Mouse (Mus musculus) heart, postnatal 4 days (tissue): ENCODE results near the gene Tut4. TPM values are rescaled to one million over a fixed set of nuclear protein-coding genes. Genes with fewer than 3 reads are reported as not detected.

ENCODE experiments used
- DNase-seq: peaks from one replicate; pipeline ENCODE4 v3.0.0; 2021
- total RNA-seq, 2 experiments: library from RNA; stranded (reverse); gene quantifications; 2 replicates each; pipeline ENCODE4 v1.2.3; 2021

Tut4 gene
- total RNA-seq, 2 experiments from 2014 or later = 47.7 to 49.3 TPM

DNA sequence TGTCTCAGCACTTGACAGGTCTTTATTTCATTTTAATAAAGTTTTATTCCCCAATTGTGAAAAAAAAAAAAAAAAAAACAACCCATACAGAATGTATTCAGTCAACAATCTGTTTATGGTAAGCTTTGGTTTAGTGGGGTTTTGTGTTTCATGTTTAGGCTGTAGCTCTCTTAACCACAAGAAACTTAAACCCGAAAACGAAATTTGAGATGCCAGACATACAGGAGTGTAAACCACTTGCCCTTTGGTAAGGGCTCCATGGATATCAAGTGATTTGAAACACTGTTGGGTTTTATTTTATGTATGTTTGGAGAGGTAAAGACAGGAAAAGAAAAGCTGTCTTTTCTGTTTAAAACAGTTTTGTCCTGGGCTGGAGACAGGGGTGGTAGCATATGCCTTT is 80.5 kb downstream of the Tut4 start:
- DNase-seq = no peak

DNA sequence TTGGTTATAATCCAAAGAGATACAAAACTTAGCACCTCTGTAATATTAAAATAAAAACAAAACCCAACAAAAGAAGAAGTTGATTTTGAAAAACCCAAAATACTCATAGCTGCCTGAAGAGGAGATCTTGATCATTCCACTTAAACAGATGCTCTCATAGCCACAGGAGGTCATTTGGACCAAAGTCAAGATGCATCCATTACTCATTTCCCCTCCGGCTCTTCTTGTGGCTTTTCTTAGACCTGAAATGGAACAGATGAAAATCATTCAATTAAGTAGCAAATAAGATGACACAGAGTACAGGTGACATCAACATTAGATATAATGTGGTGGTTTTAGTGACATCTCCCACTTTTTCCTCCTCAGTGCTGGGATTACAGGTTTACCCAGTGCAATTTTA is 105.8 kb downstream of the Tut4 start:
- no peak for DNase-seq

DNA sequence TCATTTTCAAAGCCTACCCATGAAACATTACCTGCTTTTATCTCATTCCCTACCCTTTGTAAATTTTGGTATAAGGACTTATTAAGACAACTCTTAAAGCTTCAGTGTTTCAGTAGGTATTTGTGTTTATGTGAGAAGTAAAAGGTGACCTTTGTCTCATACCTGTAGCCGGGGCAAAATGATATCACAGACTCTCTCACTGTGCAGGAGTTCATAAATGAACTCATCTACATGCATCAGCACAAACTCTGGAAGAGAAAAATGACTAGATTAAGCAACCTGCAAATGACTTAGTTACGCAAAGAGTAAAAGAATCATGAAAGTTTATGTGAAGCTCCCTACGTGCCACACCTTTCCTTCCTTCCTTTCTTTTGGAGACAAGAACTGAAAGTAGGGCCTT is 113.4 kb downstream of the Tut4 start:
- DNase-seq = no peak

DNA sequence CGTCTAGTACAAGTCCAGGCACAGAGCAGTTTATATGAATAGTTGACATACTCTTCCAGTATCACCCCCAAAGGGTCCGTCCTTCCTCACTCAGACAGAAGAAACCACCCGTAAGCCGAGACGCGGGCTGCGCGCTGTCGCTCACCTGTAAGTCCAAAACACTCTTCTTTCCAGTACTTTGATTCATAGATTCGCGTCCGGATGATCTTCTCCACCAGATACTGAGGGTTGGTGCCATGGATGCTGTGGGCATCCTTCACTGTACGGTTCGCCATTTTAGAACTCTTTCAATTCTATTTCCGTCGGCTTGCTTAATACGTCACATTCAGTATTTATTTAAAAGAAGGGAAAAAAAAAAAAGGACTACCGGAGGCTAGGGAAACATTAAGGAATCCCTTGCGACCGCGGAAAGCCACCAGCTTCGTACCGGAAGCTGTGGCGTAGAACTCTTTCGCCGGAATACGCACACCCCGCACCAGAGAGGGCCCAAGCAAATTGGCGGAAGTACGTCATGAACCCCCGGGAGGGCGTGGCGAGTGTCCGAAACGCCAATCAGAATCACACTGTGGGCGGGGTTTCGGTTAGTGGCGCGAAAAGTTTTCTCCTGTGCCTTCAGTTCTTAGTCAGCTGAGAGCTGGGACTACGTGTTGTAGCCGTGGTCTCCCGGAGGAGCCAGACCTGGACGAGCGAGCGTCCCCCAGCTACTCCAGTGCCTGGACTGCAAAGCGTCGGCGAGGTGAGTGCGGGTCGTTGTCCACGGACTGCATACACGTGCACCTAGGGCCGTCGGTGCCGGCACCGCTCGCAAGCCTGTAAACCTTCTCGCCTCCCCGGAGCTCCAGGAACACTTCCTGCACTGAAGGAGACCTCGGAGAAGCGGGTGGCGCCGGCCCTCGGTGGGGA is 119.9 kb downstream of the Tut4 start, which contains the start of the genes Prpf38a and Orc1:
Gene Prpf38a, minus strand, starts transcription at position 497 of the 903 bp plus-strand sequence.
Gene Orc1, plus strand, starts transcription at position 584 of the 903 bp plus-strand sequence.
- DNase-seq = peak; percentile 98

DNA sequence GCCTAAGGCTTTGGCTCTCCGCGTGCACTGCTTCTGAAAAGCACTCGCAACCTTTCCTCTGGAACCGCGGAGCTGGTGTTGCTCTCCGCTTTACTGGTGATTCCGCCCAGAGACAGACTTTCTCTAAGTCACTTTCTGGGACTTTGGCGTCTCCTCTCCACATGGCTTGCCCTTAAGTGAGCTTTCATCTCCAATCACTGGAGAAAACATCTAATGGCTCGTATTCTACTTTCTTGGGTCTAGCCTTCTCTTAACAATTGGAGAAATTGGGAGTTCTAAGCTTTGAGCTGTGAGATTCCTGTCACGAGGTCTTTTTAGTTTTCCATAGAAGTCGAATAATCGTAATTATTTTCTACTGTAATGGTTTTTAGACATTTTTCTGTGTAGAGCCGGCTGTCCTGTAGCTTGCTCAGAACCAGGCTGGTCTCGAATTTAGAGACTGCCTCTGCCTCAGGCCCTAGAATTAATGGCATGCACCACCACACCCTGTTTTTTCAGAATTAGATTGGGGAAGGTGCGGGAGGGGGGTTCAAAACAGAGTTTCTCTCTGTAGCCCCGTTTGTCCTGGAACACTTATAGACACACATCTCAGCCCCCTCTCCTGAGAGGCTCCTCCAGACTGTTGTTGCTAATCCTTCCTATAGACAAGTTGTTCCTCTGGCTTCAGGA is 120.7 kb downstream of the Tut4 start:
- DNase-seq = no peak

DNA sequence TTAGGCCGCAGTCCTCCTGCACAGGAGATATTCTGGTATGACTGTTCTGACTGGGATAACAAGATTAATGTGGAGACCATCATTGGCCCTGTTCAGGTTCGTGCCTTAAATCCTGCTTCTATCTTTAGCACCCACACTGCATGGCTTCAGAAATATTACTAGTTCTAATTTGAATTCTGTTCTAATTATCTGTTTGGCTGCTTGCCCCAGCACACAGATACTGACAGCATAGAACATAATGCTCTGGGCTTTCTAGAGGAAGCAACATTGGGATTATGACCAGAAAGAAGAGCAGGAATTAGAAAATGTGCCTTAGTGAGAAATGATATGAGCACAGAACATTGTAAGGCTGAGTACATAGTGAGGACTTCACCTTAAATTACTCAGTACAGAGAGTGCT is 134.2 kb downstream of the Tut4 start:
- no peak for DNase-seq

DNA sequence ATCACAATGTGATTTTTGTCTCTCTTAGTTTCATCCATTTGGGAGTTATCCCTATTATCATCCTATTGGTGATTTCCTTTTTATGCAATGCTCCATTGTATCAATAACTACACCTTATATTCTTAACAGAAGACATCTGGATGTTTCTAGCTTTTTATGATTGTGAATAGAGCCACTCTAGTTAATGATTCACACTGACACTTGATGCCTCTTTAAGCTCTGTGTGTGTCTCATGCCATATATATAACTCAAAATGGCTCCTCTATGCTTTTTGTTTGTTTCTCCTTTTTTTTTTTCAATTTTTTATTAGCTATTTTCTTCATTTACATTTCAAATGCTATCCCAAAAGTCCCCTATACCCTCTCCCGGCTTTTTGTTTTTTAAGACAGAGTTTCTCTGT is 136.6 kb downstream of the Tut4 start:
- DNase-seq = no peak

DNA sequence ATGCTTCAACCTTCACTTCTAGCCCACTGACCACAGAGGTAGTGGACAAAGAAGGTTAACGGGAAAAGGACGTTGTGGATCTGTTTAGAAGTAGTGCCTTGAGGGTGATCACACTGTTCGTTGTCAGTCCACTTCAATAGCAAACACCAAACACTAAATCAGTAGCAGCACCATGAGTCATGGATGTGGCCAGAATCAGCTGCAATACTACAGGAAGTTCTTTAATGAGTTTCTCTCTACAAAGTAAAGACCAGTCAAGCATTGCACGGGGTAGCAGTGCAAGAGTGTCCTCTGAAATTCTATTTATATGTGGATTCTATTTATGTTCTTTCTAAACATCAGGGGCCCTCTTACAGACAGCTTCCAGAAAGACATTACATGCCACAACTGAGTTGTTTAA is 139.1 kb downstream of the Tut4 start:
- DNase-seq = no peak

DNA sequence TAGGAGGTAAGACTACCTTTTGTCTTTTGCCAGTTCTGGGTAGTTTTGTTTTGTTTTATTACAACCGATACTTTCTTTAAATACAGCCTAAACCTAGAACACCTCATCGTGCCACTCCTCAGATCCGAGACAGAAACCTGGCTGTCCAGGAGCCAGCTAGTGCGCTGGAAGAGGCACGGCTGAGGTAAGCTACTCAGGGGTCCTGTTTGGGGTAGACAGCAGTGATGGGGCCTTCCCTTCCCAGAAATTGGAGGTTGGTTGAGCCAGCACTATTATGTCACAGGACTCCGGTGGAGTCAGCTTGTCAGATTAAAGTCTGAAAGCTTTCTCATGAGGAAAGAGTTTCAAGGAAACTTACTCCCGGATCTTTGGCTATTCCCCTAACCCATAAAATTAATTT is 142.6 kb downstream of the Tut4 start:
- DNase-seq = no peak

DNA sequence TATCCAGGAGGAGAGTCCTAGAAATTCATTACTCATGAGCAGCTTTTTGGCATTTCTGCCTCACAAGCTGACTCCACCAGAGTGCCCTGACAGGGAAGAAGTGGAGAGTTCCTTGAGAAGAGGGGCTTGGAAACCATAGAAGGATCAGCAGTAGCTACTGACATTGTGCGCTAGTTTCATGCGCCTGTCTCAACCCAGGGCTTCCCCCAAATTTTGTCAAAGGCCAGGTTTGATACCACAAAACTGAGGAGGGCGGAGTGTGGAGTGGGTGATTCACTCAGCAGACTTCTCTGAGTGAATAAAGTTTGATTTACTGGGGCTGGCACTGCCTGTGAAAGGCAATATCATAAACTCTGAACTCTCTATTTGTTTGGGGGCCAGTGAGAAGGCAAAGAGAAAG is 149.4 kb downstream of the Tut4 start:
- DNase-seq = no peak

Other genes starting within 250 kb of the Tut4 start
- gene Zyg11a, start 241.4 kb upstream of the Tut4 start, total RNA-seq = not detected
- gene Zyg11b, start 158.3 kb upstream of the Tut4 start, total RNA-seq = 10 to 100 TPM; 30.9 to 31.4 TPM
- gene Coa7, start 131.3 kb upstream of the Tut4 start, total RNA-seq = 10 to 100 TPM; 41.1 to 46.8 TPM
- gene Shisal2a, start 76.1 kb upstream of the Tut4 start, total RNA-seq = under 1 TPM; 0.50 TPM
- 10 to 100 TPM; 27.5 to 30.6 TPM for gene Gpx7, start 52.5 kb upstream of the Tut4 start, total RNA-seq
- 10 to 100 TPM; 33.9 to 35.0 TPM for gene Prpf38a, start 119.9 kb downstream of the Tut4 start, total RNA-seq
- gene Orc1, start 120.0 kb downstream of the Tut4 start, total RNA-seq = 1 to 10 TPM; 3.4 to 4.3 TPM
- gene Cc2d1b, start 160.5 kb downstream of the Tut4 start, total RNA-seq = 10 to 100 TPM; 24.5 to 24.6 TPM